Mouse (Mus musculus): ENCODE results near the gene Cox4i1.

The Cox4i1 gene

DNA sequence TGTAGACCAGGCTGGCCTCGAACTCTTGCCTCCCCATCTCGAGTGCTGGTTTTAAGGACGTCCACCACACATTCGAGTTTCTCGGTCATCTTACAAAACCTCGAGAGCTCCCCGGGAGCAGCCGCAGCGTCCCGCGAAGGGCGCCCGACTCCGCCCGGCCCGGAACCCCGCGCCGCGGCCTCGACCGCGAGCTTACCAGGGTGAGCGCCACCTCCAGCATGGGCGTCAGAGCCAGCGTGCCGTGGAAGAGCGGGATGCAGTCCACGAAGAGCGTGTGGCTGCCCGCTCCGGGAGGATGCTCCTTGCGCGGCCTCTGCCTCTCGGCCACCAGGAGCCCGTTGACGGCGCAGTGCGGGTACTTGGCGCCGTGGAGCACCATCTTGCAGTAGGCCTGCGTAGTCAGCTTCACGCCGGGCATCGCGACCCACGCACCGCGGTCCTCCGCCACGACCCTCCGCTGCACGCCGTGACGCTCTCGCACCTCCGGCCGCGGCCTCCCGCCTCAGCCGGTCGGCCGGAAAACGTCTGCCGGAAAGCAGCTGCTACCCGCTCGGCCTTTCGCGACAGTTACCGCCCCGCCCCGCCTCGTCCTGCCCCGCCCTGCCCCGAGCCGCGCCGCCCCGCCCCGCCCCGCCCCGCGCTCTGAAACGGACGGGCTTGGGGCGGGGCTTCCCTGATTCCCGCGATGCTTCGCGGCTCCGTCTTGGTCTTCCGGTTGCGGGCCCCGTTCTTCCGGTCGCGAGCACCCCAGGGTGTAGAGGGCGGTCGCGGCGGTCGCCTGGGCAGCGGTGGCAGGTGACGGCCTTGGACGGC, at the start of gene Cox4i1, which contains the start of gene Gm27021:
Cox4i1 (plus strand) TSS at position 662 of the 813 bp plus-strand sequence.
Gm27021 (minus strand) TSS at position 519 of the 813 bp plus-strand sequence.
- peak; percentile 98 for DNase-seq

DNA sequence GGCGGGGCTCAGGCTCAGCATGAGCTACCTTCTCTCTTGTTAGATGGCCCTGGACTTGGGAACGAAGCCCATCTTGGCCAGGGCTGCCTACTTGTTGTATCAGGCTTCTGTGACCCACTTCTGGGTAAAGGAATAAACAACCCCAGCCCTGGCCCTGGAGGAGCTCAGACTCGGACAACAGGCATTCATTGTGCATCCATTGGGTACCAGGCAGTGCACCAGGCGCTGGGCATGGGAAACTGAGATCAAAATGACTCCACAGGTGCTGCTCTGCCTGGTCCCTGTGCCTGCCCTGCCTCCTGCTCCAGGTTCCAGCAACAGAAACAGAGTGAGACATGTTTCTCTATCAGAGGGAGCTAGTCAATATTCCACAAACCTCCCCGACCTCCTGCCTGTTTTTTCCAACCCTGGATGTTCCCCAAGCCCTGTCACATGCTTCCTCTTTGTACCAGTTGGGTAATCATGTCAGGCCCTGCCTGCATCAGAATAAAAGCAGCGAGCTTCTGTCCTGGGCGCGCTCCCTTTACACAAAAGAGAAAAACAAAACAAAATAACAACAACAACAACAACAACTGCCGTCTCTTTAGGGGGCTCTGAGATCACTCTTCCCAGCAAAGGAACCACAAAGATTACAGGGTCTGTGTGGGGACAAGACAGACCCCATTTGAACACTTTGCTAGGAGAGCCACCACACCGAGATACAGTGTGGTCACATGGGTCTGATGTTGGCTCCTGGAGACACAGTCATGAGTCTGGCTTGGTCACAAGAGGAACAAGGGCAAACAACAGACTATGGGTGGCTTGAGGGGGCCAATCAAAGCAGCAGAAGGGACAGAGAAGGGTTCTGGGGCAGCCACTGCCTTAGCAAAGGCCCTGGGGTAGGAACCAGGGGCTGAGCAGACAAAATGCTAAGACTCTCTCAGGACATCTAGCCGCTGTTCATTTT, 48.5 kb upstream of the Cox4i1 start:
- no peak for DNase-seq

DNA sequence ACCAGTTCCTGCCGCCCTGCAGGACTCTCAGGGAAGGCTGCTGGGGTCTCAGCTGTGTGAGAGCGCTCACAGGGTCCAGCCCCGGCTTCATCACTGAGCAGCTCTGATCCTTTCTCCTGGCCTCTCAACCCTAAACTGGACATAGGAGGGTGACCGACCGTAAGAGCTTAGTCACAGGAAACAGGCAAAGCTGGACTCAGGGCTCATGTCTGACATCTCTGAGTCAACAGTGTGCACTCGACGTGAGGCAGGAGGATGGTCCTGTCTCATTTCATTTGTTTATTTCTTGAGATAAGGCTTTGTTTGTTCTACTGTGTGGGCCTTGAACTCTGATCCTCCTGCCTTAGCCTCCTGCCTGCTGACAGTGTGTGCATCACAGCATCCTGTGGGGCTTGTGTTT, 47.6 kb upstream of the Cox4i1 start:
- no peak for DNase-seq

DNA sequence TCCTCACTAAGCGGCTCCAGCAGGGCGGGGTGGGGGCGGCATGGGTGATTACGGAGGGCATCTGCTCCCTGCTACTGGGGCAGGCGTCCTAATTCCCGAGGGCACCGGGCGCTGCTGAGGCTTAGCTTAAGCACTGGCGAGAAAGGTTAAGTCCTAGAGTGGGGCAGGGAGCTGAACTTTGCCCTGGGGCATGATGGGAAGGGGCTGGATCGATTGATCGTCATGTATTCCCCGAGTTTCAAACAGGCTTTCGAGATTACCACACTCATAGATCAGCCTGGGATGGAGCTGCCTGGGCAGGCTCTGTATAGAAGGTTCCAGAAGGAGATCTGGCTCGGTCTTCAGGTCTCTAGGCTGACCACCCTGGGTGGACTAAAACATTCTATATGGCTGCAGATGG, 45.9 kb upstream of the Cox4i1 start:
- DNase-seq = no peak

DNA sequence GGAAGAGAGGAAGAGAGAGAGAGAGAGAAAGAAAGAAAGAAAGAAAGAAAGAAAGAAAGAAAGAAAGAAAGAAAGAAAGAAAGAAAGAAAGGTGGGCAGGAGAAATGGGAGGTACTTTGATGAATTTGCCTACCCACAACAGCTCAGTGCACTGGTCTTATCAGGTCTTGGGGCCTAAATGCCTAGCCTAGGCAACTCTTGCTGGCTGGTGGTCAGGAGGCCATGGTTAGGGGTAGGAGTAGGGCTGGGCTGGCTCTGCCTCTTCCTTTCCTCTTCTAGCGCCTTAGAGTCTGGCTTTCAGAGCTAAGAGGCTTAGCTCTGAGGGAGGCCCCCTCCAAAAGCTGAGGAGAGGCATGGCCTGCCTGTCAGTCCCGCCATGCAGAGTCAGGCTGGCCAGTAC, 44.4 kb upstream of the Cox4i1 start:
- no peak for DNase-seq

DNA sequence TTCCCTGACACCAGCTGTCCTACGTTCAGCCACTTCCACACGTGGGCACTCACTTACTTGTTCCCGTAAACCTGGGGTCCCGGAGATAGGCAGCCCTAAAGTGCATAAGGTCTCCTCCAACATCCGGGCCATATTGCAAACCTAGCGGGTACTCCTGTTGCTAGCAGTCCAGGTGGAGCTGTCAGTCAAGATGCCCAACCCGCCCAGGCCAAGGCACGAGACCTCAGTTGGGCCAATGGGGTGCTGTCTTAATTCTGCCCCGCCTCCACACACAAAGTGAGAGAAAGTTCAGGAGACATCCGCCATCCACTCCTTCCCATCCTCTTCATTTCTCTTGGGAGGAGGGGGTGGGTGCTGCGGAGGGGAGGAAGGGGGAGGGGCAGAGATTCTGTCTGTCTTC, 41.6 kb upstream of the Cox4i1 start:
- no peak for DNase-seq

DNA sequence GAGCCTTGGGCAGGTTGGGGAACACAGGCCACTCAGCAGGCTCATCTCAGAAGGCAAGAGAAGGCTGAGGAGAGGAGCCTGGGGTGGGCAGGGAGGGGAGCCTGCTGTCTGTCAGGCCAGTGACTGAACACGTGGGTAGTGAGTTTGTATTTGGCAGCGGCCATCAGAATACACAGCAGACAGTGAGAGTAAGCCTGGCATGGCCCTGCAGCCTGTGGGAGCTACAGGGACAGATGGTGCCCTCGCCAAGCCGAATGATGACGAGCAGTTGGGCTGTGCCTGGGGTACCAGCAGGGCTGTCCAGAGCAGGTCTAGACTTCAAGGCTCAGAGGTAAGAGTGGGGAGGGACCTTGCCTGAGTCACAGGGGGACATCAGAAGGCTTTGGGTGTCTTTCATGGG, 40.7 kb upstream of the Cox4i1 start:
- DNase-seq = no peak

DNA sequence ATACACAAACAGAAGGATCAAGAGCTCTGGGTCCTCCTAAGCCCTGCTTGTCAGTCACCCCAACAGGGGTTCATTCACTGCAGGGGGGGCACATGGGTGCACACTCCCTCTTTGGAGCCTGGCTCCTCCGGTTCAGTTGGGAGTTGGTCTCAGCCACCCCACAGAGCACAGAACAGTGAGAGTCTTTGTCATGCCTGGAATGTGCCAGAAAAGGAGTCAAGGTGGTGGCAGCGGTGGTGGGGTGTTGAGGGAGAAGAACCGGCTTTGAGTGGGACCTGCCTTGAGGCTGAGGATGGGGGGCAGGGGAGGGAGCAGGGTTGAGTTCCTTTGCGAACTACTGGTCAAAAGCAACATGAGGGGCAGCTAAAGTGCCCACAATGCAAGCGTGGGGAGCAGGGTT, 38.0 kb upstream of the Cox4i1 start:
- no peak for DNase-seq

DNA sequence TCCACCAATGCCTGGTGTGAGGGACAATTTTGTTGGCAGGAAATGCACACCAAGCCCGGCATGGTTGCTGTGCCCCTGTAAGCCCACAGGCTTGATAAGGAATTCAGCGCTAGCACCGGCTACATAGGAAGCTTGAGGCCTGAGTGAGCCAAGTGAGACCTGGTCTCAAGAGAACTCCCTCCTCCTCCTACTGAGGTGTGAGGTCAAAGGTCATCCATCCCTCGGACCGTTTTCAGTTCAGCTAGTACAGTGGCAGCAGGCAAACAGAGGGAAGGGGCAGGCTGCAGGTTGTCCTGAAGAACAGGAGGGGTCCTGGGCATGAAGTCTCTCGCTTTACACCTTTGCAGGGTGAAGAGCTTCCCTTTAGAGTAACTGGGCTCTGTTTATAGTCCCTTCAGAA, 37.2 kb upstream of the Cox4i1 start:
- no peak for DNase-seq

DNA sequence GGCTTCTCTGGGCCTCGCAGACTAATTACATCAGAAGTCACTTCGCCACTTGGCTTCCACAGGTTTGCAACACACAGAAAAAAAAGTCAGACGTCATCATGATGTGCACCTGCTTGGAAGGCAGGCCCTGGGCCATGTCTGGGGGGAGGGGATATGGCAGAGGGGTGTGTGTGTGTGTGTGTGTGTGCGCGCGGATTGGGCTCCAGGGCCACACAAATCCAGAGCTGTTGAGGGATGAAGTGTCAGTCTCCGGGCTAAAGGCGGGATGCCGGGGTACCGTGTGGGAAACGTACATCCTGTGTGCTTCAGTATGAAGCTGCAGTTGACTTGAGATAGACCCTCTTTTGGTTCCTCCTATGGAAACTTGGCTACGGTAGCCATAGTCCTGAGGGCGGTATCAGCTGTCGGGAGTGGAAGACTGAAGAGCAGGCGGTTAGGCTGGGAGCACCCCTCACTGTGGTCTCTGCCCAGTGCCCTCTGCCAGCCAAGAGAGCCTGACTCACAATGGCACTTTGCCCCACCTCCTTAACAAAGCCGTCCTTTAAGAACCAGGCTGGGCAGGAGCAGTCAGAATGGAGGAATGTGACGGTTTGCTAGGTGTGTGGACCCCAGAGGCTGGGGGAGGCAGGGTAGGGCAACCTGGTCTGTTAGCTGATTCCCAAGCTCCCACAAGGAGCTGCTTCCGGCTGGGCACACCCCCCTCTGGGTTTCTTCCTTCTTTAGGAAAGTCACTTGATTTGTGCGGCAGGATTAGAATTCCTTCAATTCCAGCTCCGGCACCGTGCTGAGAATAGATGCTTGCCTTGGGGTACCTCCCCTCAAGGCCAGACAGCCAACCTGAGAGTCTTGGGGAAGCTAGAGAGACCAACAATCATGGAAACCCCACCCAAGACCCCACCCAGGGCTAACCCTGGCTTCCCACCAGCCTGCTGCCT, 36.3 kb upstream of the Cox4i1 start:
- DNase-seq = no peak

DNA sequence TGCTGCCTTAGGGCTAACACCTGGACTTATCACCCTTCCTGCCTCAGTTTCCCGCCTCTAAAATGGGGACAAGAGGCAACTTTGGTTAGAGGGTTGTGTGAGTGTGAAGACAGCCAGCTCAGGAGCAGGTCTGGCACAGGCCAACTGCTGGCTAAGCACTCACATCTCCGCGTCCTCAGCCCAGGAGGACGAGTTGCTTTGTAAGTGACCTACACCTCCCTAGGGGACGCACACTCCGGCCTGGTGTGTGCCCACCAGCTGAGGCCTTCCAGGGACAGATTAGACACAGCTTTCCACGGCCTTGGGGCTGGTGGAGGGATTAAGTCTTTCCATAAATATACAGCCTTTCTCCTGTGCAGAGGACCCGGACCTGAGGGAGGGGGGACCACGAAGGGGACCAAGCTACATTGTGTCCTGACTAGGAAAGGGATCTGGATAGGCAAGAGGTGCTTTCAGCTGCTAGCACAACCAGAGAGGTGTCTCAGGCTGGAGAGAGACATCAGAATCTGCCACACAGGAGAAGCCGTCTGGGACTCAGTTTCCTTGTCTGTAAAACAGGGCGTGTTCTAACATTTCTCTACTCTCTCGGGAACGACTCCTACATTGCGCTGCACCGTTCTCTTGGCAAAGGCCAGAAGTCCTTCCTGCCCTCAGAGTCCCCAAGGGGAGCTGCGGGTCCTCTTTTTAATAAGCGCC, 34.9 kb upstream of the Cox4i1 start:
- DNase-seq = no peak

DNA sequence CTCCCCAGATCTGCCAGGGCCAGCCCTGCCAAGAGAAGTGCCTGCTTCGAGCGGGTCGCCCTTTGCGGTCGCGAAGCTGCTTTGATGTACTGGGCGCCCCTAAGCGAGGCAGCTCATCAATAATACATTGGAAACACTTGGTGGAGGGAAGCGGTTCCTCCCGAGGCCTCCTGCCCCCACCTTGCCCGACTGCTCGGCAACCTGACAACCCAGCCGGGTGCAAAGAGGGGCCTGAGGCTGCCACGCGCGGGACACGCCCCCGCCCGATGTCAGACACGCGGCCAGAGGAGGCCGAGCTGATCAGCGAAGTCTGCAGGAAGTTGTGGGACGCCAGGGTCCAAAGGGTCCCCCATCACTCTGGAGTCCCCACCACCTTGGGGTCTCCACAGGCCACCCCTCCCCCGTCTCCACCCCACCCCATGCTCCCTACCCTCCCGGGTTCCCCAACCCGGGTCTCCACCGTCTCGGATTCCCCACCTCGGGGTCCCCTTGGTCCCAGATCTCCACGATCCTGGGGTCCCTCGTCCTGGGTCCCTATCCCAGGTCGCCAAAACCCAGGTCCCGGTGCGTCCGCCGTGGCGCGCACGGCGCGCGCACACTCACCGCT, 34.3 kb upstream of the Cox4i1 start:
- peak; percentile 51 for DNase-seq

DNA sequence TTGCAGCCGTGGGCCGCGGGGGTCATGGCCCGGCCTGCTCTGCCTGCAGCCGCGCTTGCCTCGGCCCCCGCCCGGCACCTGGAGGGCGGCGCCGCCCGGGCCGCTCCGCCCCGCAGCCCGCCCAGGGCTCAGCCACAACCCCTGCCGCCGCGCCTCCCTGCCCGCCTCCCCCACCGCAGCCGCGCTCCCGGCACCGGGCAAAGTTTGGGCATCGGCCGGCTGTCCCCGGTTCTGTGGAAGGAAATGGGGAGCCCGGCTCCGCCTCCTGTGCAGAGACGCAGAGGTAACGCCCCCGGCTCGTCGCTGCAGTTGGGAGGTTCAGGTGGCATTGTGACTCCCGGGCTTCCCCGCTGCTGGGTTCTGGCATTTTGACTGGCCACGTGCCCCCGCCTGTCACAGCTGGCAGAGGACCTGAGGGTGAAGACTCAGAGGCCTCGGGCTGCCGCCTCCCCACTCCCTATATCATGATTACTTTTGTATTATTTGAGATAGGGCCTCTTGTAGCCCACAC, 33.6 kb upstream of the Cox4i1 start:
- DNase-seq = peak; percentile 80

DNA sequence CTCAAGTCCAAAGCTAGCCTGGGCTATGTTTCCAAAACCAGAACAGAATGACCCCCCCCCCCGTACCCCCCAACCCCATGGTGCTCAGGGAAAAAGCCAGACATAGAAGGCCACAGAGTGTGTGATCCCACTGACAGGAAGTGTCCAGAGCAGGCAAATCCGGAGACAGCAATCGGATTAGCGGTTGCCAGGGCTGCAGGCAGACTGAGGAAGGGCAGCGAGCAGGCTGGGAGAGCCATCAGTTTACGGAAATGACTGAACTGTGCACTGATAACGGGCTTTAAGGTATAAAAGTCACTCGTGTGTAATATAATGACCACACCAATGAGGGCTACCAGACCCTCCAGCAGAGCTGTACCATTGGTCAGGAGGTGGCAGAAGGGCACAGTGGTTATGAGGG, 26.8 kb upstream of the Cox4i1 start:
- DNase-seq = no peak

DNA sequence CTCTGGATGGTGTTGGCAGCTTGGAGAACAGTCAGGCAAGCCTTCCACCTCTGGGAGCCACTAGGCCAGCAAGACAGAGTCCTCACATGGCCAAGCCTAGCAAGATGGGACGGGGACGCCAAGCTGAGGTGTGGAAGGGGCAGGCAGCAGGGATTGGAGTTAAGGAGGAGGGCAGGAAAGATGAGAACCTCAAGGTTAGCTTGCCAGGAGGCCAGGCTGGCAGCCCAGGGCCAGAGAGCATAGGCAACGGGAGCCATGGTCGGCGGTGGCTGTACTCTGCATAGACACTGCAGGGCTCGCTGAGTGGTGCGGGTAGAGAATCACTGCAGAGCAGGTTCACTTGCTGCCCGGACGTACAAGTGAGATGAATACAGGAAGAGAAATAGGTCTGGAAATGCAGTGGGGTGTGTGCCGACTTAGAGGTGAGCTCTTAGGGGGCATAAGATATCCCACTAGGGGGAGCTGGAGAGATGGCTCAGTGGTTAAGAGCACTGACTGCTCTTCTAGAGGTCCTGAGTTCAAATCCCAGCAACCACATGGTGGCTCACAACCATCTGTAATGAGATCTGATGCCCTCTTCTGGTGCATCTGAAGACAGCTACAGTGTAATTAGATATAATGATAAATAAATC, 25.9 kb upstream of the Cox4i1 start:
- DNase-seq = no peak

DNA sequence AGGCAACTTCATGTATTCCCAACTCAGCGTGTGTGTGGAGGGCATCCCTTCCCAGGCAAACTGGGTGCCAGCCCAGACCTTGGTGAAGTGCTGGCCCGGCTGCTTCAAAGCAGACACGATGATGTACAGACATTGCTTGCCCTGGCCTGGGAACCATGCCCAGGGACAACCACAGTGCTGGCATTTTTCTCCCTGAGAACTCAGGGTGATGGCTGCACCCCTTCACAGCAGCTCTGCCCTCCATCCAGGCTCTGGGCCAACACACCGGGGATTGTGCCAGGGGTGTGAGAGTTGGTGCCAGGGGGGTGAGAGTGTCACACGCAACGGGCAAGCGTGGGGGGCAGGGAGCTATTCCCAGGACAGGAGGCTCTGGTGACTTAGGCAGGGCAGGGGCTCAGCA, 23.4 kb upstream of the Cox4i1 start:
- DNase-seq = no peak

DNA sequence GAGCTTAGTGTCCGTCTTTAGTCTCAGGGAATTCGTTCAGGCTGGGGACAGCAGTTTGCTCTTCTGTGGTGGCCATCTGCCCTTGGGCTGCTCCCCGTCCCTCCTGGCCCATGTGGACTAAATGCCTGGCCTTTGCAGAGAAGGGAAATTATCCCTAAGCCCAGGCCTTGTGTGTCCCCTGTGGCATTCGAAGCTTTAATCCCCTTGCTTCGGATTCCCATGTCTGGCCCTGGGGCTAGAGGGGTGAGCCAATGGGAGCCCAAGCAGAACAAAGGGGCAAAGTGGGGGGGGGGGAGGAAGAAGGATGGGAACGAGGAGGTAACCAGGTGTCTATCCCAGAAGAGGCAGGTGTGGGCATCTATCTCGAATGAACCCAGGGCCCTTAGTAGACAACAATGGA, 20.5 kb upstream of the Cox4i1 start, which contains the start of gene 1190005I06Rik:
1190005I06Rik (minus strand) TSS at position 101 of the 400 bp plus-strand sequence.
- DNase-seq = no peak

DNA sequence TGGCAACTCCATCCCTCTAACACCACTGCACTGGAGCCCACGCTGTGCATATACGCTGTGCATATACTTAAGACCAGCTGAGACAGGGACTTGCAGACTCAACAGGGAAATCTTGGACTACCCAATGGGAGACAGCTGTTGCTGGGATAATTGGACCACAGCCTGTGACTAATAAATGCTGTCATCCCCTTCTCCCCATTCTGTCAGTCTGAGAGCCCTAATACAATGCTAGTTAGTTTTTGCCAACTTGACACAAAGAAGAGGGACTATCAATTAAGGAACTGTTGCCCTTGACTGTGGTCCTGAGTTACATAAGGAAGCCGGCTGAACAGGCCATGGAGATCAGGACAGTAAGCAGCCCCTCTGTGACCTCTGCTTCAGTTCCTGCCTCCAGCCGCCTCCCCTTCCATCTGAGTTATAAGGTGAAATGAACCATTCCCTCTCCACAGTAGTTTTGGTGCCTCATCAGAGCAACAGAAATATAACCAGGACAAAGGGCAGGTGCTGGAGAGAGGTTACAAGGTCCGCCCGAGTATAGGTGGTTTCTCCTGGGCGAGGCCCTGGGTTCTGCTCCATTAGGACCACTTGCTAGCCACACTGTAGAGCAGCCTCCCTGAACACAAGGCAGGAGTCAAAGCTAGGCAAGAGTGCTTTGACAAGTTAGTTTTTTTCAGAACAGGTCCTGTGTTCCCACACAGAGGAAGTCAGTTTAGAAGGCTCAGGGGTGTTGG, 11.5 kb upstream of the Cox4i1 start:
- no peak for DNase-seq

DNA sequence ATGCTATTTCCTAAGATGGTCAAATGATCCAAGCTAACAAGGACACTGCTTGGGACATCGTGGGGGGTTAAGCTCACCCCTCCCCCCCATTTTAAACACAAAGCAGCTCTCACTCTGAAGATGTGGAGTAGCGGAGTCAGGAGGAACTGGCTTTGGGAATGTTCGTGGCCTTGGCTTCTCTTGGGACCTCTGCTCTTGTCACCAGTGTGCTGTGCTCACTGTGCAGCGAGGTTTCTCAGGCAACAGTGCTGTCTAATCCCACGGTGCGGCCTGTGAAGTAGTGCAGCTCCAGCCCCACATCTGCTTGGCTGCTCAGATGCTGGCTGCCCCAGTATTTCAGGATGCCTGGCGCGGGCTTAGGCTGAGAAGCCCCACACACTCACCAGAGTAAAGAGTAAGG, 10.6 kb upstream of the Cox4i1 start:
- no peak for DNase-seq

DNA sequence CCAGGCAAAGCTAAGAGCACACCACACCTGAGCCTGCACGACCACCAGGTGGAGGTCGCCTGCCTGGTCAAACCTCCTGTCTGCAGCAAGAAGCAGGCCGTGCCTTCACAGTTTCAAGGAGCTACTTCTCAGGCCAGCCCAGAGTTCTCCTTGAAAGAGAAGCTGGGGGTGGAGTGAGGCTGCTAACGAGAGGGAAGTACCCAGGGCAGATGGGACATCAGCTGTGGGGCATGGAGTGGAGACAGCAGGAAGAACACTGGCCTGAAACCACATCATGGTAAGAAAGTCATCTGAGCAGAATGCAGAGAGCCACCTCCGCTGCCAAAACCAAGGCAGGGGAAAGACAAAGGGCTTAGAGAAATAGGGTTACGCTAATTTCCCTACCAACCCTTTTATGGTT, 3.5 kb upstream of the Cox4i1 start:
- DNase-seq = no peak
